Mouse (Mus musculus): ENCODE measurements at regions not wholly inside any gene's neighbourhood (a gene's known extent, or its start where the extent isn't known, plus 50 kb on each side); places are given as distances from the start of the nearest gene placed in this dataset.

DNA sequence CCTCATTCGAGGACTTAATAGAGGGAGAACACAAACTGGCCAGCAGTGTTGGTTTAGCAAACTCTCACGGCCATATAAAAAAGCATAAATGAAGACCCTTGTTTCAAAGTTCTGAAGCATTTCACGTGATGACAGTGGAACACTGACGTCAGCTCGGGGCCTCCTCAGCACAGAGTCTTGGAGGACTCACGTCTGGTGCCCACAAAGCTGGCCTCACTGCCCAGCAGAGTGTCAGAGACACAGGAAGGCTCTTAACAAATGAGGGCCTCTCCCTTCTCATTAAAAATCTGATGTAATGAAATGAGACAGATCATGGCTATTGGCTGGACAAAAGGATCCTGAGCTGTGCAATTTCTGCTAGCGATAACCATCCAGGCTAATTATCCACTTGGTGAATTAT lies 330.6 kb downstream of the Wdr11 start:
- Histone ChIP-seq H3K4me1 (ENCODE audit: control insufficient read depth, insufficient read depth, low read length) (no peaks in the 10 kb centered on the region), H3K4me3 (replicated peaks; ENCODE audit: extremely low read depth, low read depth, low read length) (no peak overlapping the region)
- 77% methylated on average over 7 of the region's 7 CpGs for WGBS
- no peak for DNase-seq
- TF ChIP-seq CTCF (IDR thresholded peaks at IDR 0.05; ENCODE audit: insufficient read depth, low read length) (no peak), POLR2A (IDR thresholded peaks at IDR 0.05; ENCODE audit: borderline replicate concordance, extremely low read depth, low read depth, low read length) (no peak)

DNA sequence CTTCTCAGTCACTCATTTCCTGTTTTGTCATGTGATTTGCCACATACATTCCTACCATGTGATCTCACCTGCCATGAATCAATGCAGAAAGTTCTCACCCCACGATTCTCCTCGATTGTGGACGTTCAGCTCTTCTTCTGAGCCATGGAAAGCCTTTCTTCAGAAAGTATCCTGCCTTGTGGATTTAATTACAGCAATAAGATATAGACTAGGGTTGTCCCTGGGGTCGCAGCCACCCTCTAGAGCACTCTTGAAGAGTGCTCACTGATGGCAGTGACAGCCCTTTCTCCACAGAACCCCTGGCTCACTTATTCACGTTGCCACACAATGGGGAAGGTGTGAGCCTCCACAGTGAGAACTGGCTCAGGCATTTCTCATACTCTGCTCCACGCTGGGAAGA lies 345.1 kb downstream of the Wdr11 start:
- TF ChIP-seq CTCF (IDR thresholded peaks at IDR 0.05; ENCODE audit: insufficient read depth, low read length), result no peak
- TF ChIP-seq POLR2A (IDR thresholded peaks at IDR 0.05; ENCODE audit: borderline replicate concordance, extremely low read depth, low read depth, low read length), result no peak
- H3K4me3 ChIP-seq (replicated peaks; ENCODE audit: extremely low read depth, low read depth, low read length), result no peak overlapping the region
- no peaks in the 10 kb centered on the region for H3K4me1 ChIP-seq (ENCODE audit: control insufficient read depth, insufficient read depth, low read length)
- WGBS, result 76% methylated on average over 6 of the region's 6 CpGs
- DNase-seq, result no peak

DNA sequence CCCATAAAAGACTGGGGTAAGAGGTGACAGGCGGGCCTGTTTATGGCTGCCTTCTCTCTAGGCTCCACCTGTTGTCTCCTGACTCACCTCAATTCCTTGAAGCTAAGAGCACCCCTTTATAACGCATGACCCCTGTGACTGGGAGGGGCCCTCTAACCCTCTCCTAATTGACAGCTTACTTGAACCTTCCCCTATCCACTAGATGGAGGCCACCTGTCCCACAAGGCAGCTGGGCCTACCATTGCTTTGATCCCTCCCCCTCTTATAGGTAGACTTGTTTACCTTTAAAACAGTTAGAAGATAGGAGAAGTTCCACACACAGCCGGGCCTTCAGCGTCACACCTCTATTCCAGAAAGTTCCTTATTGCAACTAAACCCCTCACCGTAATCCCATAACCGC lies 346.1 kb downstream of the Wdr11 start:
- Histone ChIP-seq H3K4me3 (replicated peaks; ENCODE audit: extremely low read depth, low read depth, low read length) (no peak overlapping the region), H3K4me1 (ENCODE audit: control insufficient read depth, insufficient read depth, low read length) (no peaks in the 10 kb centered on the region)
- TF ChIP-seq CTCF (IDR thresholded peaks at IDR 0.05; ENCODE audit: insufficient read depth, low read length) (no peak), POLR2A (IDR thresholded peaks at IDR 0.05; ENCODE audit: borderline replicate concordance, extremely low read depth, low read depth, low read length) (no peak)
- 82% methylated on average over 6 of the region's 6 CpGs for WGBS
- DNase-seq, result no peak

DNA sequence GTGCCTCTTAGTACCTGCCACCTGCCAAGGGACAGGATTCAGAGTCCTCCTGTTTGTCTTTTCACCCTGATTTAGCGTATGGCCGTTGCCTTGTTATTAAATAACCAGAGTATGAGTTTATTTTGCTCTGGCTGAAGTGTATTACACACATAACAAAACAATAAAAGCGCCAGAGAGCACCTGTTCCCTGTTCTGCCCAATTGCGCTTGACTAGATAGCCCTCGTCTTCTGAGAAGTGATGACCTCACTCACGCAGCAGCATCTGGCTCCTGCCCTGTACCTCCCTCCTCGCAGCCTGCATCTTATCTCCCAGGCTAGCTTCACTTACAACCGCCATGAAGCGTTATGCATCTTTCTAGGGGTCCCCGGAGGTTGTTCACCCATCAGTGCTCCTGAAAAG lies 346.5 kb downstream of the Wdr11 start:
- Histone ChIP-seq H3K4me3 (replicated peaks; ENCODE audit: extremely low read depth, low read depth, low read length) (no peak overlapping the region), H3K4me1 (ENCODE audit: control insufficient read depth, insufficient read depth, low read length) (no peaks in the 10 kb centered on the region)
- 79% methylated on average over 10 of the region's 10 CpGs for WGBS
- no peak for DNase-seq
- TF ChIP-seq CTCF (IDR thresholded peaks at IDR 0.05; ENCODE audit: insufficient read depth, low read length), result no peak
- no peak for TF ChIP-seq POLR2A (IDR thresholded peaks at IDR 0.05; ENCODE audit: borderline replicate concordance, extremely low read depth, low read depth, low read length)

DNA sequence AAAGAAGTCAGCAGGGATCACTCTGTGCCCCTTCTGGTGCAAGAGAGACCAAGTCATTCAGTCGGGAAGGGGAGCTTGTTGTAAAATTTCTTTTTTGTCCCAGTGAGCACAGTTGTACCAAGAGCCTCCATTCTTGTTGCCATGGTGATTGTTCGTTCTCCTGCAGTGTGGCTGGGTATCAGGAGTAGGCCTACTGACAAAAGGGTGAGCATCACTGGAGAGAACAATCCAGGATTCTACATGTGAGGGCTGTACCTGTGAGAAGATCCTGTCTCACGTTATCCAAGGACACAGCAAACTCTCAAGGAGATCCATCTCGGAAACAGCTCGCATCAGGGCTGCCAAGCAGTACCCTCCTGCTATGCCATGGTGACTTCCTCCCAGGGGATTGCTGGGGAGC lies 347.6 kb downstream of the Wdr11 start:
- H3K4me1 ChIP-seq (ENCODE audit: control insufficient read depth, insufficient read depth, low read length), result no peaks in the 10 kb centered on the region
- no peak for DNase-seq
- WGBS, result 87% methylated on average over 5 of the region's 5 CpGs

DNA sequence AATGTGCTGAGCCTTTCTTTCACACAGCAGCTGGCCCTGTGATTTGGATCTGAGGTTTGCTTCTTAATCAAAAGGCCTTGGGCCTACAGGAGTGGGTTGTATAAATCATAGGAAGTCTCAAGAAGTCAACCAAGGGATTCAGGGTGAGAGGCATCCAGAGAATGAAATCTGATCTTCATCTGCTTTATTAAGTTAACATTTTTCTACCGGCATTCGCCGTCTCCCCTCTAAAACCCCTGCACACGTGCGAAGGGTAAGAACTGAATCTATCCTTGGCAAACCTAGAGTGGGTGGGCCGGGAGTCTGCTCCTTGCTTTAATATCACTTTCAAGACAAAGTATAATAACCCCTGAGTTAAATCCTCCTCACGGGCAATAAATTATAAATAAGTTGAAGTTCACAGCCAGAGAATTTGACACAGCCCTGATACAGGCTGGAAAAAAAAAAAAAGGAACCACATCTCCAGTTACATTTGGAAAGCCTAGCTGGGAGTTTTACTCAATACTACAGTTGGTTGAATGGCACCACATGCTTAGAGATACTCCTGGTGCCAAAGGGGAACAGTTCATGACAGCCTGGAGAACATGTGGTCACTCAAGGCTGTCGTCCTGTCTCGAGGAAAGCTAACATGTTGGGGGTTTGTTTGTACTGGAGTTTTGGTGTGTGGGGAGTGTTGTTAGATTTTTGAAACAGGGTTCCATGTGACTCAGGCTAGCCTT lies 349.8 kb downstream of the Wdr11 start:
- TF ChIP-seq POLR2A (IDR thresholded peaks at IDR 0.05; ENCODE audit: borderline replicate concordance, extremely low read depth, low read depth, low read length) (no peak), CTCF (IDR thresholded peaks at IDR 0.05; ENCODE audit: insufficient read depth, low read length) (no peak)
- WGBS, result 72% methylated on average over 9 of the region's 9 CpGs
- Histone ChIP-seq H3K4me3 (replicated peaks; ENCODE audit: extremely low read depth, low read depth, low read length) (no peak overlapping the region), H3K4me1 (ENCODE audit: control insufficient read depth, insufficient read depth, low read length) (no peaks in the 10 kb centered on the region)
- DNase-seq, result no peak

More for the DNA sequence above, 347.6 kb downstream of the Wdr11 start:
- H3K4me3 ChIP-seq (replicated peaks; ENCODE audit: extremely low read depth, low read depth, low read length), result no peak overlapping the region
- TF ChIP-seq POLR2A (IDR thresholded peaks at IDR 0.05; ENCODE audit: borderline replicate concordance, extremely low read depth, low read depth, low read length) (no peak), CTCF (IDR thresholded peaks at IDR 0.05; ENCODE audit: insufficient read depth, low read length) (no peak)

DNA sequence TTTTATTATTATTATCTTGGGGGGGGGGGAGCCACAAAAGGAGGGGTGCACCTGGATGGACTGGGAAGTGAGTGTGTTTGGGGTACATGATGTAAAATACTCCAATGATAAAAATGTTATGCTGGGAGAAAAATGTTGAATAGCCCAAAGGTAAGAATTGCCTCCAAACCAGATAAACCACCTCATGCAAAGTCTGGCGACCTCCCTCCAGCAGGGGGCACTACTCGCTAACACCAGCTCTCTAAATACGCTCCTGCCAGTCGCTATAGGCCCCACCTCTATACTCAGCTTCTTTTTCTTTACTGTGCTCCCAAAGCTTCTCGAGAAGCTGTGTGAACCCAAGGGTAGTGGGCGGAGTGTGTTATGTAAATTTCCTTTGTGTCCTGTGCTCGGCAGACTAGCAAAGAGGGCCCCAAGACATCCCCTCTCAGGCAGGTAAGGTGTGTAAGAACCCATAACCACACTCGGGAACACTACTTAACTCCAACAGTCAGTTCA lies 357.0 kb downstream of the Wdr11 start:
- TF ChIP-seq CTCF (IDR thresholded peaks at IDR 0.05; ENCODE audit: insufficient read depth, low read length) (0 out of 2 replicates have a peak, but pooled peaks have one; percentile 10), POLR2A (IDR thresholded peaks at IDR 0.05; ENCODE audit: borderline replicate concordance, extremely low read depth, low read depth, low read length) (no peak)
- H3K4me1 ChIP-seq (ENCODE audit: control insufficient read depth, insufficient read depth, low read length), result no peaks in the 10 kb centered on the region
- no peak overlapping the region for H3K4me3 ChIP-seq (replicated peaks; ENCODE audit: extremely low read depth, low read depth, low read length)
- 73% methylated on average over 8 of the region's 8 CpGs for WGBS
- DNase-seq, result no peak

DNA sequence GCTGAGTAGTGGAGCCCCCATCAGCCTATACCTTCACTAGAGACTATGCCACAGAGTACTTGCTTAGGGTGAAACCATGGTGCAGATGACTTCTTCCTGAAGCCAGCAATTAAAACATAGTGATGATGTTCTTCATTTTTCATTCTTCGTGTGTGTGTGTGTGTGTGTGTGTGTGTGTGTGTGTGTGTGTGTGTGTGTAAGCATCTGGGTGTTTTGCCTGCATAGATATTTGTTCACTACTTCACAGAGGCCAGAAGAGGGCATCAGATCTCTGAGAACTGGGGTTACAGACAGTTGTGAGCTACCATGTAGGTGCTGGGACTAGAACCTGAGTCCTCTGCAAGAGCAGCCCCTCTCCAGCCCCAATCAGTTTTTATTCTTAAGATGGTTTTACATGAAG lies 358.8 kb downstream of the Wdr11 start:
- WGBS, result 80% methylated on average over 1 of the region's 1 CpGs
- TF ChIP-seq CTCF (IDR thresholded peaks at IDR 0.05; ENCODE audit: insufficient read depth, low read length) (no peak), POLR2A (IDR thresholded peaks at IDR 0.05; ENCODE audit: borderline replicate concordance, extremely low read depth, low read depth, low read length) (no peak)

DNA sequence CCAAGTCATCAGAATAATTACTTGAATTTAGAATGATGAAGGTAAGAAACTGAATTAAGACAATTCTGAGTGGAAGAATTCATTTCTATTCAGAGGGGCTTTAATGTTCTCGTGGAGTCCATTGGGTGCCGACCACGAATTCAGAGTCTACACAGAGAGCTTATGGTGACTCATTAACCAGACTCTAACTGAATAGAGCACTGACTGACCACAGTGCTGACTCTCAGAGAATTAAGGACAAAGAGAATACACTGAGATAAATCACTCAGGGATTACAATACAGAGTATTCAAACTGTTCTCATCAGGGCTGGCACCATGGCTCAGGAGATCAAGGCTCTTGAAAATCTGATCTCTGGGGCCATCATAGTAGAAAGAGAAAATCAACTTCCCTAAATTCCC lies 366.7 kb downstream of the Wdr11 start:
- Histone ChIP-seq H3K4me1 (ENCODE audit: control insufficient read depth, insufficient read depth, low read length) (no peaks in the 10 kb centered on the region), H3K4me3 (replicated peaks; ENCODE audit: extremely low read depth, low read depth, low read length) (no peak overlapping the region)
- 70% methylated on average over 3 of the region's 3 CpGs for WGBS
- DNase-seq, result no peak
- no peak for TF ChIP-seq CTCF (IDR thresholded peaks at IDR 0.05; ENCODE audit: insufficient read depth, low read length)
- no peak for TF ChIP-seq POLR2A (IDR thresholded peaks at IDR 0.05; ENCODE audit: borderline replicate concordance, extremely low read depth, low read depth, low read length)

More for the DNA sequence above, 358.8 kb downstream of the Wdr11 start:
- H3K4me3 ChIP-seq (replicated peaks; ENCODE audit: extremely low read depth, low read depth, low read length), result no peak overlapping the region
- no peak for DNase-seq
- no peaks in the 10 kb centered on the region for H3K4me1 ChIP-seq (ENCODE audit: control insufficient read depth, insufficient read depth, low read length)

DNA sequence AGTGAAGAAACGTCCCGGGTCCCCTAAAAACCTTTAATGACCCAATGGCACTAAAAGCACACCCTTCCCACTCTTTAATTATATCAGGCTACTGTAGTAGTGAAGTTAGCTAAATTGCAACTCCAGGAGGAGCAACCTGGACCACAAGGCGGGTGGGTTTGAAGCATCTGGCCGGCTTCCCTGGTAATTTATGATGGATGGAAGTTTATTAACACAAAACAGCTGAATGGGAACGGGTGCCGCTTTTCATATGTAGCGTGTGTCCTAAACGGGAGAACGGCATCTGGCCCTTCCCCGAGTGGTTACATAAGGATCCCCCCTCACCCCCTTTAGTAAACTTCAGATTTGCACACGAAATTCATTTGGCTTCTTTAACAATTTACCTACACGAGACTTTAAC lies 370.9 kb downstream of the Wdr11 start:
- no peak for TF ChIP-seq POLR2A (IDR thresholded peaks at IDR 0.05; ENCODE audit: borderline replicate concordance, extremely low read depth, low read depth, low read length)
- TF ChIP-seq CTCF (IDR thresholded peaks at IDR 0.05; ENCODE audit: insufficient read depth, low read length), result no peak
- WGBS, result 67% methylated on average over 12 of the region's 12 CpGs
- Histone ChIP-seq H3K4me3 (replicated peaks; ENCODE audit: extremely low read depth, low read depth, low read length) (no peak overlapping the region), H3K4me1 (ENCODE audit: control insufficient read depth, insufficient read depth, low read length) (0 out of 2 replicates have a peak, but pooled peaks cover 2% of the 10 kb centered on the region)
- DNase-seq, result no peak
